Mouse (Mus musculus): ENCODE measurements at regions not wholly inside any gene's neighbourhood (a gene's known extent, or its start where the extent isn't known, plus 50 kb on each side); places are given as distances from the start of the nearest gene placed in this dataset.

- no peak for DNase-seq (ENCODE audit: low spot score in 2 of 2)
Measured at GRCm38 (mm10) chr12:105898580-105899293, 111.3 kb upstream of the Vrk1 start.

DNA sequence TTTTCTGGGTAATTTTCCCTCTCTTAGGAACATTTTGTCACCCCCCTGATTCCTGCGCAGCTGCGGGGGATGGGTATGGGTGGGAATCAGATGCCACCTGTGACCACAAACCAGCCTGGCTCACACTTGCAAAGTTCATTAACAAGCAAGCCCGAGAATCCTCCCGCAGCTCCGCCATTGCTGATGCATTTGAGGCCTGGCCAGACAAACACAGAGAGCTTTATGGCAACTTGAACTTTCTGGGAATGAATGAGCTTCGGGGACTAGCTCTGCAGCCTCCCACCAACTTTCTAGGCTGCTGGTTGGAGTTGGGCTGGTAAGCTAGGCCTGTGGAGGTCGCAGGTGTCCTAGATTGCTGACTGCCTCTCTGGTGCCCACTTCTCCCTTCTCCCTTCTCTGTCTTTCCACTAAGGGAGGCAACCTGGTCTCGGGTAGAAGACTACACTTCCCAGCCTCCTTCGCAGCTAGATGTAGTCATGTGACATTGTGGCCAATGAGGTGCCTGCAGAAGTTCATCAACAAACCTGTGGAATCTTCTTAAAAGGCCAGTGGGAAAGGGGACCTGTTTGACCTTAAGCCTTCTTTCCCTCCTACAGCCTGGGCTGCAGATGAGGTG lies 110.6 kb upstream of the Vrk1 start:
- no peak for DNase-seq (ENCODE audit: low spot score in 2 of 2)

DNA sequence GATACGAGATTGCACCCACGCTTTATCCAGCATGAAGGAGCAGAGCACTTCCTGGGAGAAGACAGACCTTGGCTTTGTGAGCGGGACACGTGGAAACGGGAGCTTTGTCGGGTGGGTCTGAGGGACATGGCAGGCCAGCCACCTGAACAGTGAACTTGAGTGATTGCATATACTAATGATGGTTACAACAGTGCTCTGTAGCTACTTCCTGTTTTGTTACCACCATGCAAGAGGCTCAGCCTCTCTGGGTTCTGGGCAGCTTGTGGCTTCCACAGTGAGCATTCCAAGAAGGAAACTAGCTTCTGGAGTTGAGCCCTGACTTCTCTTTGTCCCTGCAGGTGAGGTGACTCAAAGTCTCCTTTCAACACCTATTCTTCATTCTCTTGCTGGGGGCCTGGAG lies 109.5 kb upstream of the Vrk1 start:
- DNase-seq (ENCODE audit: low spot score in 2 of 2): no peak

- no peak for DNase-seq (ENCODE audit: low spot score in 2 of 2)
Measured at GRCm38 (mm10) chr12:105903072-105903471, 107.0 kb upstream of the Vrk1 start.

- DNase-seq (ENCODE audit: low spot score in 2 of 2): no peak
Measured at GRCm38 (mm10) chr12:105906584-105906983, 103.4 kb upstream of the Vrk1 start.

DNA sequence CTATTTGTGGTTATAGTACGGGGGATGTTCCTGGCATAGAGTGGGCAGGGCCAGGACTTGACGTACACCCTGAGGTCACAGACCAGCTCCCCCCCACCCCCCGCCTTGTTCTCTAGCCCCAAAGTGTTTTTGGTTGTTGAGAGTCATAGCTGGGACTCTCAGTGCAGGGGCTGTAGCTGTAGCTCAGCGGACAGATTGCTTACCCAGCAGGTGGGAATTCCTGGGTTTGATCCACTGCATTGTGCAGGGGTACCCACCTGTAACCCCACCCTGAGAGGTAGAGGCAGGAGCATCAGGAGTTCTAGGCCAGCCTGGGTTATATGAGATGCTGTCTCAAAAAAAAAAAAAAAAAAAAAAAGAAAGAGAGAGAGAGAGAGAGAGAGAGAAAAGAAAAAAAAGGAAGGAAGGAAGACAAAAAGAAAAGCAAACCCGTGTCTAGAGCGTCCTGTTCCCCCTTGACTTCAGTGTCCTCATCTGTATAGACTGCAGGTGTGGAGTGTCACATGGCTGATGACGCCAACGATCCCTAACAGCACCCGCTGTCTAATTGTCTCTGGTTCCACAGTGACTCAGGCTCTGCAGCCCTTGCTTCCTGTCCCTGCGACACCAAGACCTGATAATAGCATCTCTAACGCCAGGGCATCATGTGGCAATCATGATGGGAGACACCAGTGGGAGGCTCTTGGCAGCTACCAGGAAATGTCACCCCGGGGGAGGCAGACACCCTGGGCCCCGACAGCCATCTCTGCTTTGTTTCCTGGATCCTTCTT lies 102.0 kb upstream of the Vrk1 start:
- DNase-seq (ENCODE audit: low spot score in 2 of 2): no peak

GRCm38 (mm10) chr12:105911556-105911955 lies 98.5 kb upstream of the Vrk1 start:
- DNase-seq (ENCODE audit: low spot score in 2 of 2): no peak

- DNase-seq (ENCODE audit: low spot score in 2 of 2): no peak
Measured at GRCm38 (mm10) chr12:105917388-105917963, 92.6 kb upstream of the Vrk1 start.

GRCm38 (mm10) chr12:105918775-105919174 lies 91.3 kb upstream of the Vrk1 start:
- no peak for DNase-seq (ENCODE audit: low spot score in 2 of 2)

- no peak for DNase-seq (ENCODE audit: low spot score in 2 of 2)
Measured at GRCm38 (mm10) chr12:105927210-105927609, 82.8 kb upstream of the Vrk1 start.

DNA sequence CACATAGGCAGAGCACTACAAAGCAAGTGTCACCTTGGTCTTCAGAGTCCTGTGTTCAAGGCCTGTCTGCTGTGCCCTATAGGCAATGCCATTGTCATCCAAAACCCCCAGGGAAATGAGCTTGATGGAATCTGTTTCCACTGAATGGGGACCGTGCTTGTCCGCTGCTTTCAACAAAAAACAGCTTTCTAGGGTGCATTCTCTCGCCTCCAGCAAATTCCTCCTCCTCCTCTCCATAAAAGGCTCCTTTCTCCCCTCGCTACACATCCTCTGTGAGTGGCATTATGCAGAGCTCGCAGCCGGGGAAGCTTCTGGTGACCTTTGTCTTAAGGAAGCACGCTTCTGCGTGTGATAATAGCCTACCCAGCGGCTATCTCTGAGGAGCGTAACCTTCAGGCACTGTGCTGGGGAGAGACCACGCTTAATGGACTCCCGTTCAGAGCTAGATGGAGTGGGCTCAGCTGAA lies 80.5 kb upstream of the Vrk1 start:
- no peak for DNase-seq (ENCODE audit: low spot score in 2 of 2)

DNA sequence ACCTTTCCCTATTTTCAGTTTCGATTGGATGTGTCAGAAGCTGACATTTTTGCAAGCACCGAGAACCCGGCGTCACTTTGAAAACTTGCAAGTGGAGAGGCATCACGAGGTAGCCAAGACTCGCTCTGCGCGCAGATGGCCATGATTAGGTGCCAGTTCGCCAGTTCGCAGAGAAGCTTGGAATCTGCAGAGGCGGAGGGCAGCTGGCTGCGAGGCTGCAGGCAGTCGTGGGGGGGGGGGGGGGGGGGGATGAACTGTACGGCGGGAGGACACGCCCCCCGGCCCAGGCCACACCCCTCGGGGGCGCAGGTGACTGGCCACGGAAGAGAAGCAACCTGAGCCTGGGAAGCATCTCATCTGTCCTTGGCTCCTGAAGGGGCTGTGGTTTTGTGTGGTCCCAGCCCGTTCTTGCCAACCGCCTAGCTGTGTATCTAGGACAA lies 74.6 kb upstream of the Vrk1 start:
- peak in 1 of 2 experiments; percentile 24 for DNase-seq (ENCODE audit: low spot score in 2 of 2)

- DNase-seq (ENCODE audit: low spot score in 2 of 2): no peak
Measured at GRCm38 (mm10) chr12:105936812-105937530, 73.1 kb upstream of the Vrk1 start.

DNA sequence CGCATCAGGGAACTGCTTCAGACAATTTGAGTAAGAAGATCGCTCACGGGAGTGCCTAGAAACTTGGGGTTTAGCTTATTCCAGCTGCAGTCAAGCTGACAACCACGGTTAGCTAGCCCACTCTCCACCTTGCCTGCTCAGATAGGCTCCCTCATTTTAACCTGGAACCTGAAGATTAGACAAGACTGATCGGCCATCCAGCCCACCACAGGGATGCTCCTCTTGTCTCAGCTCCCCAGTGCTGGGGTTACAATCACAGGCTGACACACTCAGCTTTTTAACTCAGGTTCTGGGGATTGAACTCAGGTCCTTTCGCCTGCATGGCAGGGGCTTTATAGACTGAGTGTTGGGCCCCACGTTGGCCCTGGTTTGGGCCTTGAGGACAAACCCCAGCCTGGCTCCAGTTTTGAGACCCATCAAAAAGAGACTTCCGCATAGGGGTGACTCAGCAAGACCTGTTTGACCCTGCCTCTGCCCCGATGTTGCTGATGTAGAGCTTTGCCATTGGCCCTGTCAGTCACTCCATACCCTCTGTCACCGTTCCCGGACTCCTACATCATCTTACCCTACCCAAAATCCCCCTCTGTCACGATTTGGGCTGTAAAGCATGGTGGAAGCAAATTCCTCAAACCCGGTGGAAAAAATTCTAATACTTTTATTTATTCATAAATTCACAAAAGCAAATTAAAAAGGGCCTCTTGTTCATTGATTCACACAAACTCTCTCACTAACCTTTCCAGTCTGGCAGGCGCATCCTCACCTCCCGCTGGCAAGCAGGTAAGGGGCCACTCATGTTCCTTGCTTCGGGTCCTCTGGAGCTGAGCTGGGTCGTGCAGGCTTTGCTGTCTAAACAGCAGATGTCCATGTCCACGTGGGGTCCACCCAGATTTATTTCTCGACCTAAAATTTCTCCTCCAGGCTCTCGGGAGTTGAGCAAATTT lies 67.6 kb upstream of the Vrk1 start:
- DNase-seq (ENCODE audit: low spot score in 2 of 2): no peak

DNA sequence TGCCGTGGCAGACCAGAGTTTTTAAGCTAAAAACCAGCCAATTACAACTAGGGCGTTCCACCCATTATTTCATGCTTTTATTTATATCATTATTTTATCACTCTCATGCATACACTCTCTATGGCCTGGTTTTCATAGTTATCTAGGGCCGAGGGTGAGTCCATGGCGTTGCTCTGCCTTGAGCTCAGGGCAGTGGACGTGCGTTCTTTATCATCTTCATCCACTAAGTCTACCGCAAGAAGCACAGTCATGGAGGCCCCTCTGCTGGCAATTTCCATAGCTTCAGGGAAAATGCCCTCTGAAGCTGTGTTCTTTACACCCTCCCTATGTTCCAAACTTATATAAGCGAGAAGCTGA lies 67.0 kb upstream of the Vrk1 start:
- DNase-seq (ENCODE audit: low spot score in 2 of 2): no peak

- no peak for DNase-seq (ENCODE audit: low spot score in 2 of 2)
Measured at GRCm38 (mm10) chr12:105947332-105947731, 62.7 kb upstream of the Vrk1 start.

DNA sequence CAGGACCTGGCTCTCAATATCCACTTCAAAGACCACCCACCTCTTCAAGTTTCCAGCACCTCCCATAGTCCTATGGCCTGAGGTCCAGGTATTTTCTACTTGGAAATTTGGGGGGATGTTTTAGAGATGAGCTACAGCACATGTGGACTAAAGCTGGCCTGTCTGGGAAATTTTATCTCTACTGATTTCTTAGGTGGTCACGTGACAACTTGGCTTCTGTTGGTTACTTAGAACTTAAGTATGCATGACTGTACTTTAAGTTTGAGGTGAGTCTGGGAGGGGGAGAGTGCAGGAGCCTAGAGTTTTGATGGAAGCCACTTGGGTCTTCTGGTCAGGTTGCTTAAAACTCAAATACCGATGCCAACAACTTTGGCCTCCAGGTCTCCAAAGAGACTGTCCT lies 61.7 kb upstream of the Vrk1 start:
- no peak for DNase-seq (ENCODE audit: low spot score in 2 of 2)

- peak in 1 of 2 experiments; percentile 44 for DNase-seq (ENCODE audit: low spot score in 2 of 2)
Measured at GRCm38 (mm10) chr12:105955764-105956290, 54.2 kb upstream of the Vrk1 start.

GRCm38 (mm10) chr12:105959756-105960155 lies 50.3 kb upstream of the Vrk1 start:
- no peak for DNase-seq (ENCODE audit: low spot score in 2 of 2)
